Mouse (Mus musculus): ENCODE data around the gene Slc27a3.
"Not testable (repeated sequence)": the region's sequence is repeated elsewhere in the genome, so short reads cannot be mapped to it uniquely, and the experiment has no call there.

The Slc27a3 gene

DNA sequence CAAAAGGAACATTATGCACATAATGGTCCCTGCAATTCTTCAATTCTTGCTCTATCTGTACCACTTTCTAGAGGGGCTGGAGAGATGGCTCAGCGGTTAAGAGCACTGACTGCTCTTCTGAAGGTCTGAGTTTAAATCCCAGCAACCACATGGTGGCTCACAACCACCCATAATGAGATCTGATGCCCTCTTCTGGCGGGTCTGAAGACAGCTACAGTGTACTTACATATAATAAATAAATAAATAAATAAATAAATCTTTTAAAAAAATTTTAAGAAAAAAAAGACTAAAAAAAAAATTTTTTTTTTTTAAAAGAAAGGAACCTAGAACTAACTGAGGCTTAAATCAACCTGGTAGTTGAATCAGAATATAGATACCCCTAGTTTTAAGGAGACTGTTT is 46.9 kb downstream of the Slc27a3 start:
- DNase-seq (ENCODE audit: low spot score): not testable (repeated sequence)

DNA sequence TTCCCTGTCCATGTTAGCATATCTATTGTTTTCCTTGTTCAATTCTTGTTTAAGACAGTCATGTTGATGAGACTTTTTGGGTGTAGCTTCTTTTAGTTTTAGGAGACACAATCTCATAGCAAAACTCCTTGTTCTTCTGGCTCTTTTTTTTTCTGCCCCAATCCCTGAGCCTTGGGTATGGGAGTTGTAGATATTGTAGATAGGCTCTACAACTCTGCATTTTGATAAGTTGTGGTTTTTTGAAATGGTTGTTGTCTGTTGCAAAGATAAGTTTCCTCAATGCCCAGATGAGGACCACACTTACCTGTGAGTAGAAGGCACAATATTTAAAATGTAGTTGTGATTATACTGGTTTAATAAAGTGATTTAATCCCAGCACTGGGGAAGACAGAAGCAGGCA is 49.6 kb downstream of the Slc27a3 start:
- DNase-seq (ENCODE audit: low spot score): no peak

GRCm38 (mm10) chr3:90338190-90338589 is 51.5 kb downstream of the Slc27a3 start:
- no peak for DNase-seq (ENCODE audit: low spot score)

- DNase-seq (ENCODE audit: low spot score): no peak
These were observed 54.2 kb downstream of the Slc27a3 start for GRCm38 (mm10) chr3:90335517-90335916.
